Mouse (Mus musculus) layer of hippocampus, adult 8-10 months (tissue): ENCODE data around the gene Akap17b. TPM values are rescaled to one million over a fixed set of nuclear protein-coding genes. Genes with fewer than 3 reads are reported as not detected.
"Not testable (repeated sequence)": the region's sequence is repeated elsewhere in the genome, so short reads cannot be mapped to it uniquely, and the experiment has no call there.

Experiments used
- DNase-seq, 2 experiments: peaks; one replicate each; pipeline ENCODE4 v3.0.0; 2022; ENCODE audit warnings: low spot score in 2 of 2
- total RNA-seq, 4 experiments: library from RNA; stranded (reverse); gene quantifications; 2 replicates each; pipeline ENCODE4 v1.2.4; 2022

Gene Akap17b
- 10 to 100 TPM in 1 of 4 experiments, 1 to 10 TPM in 3; 9.4 to 11.0 (median 9.7) TPM for total RNA-seq

DNA sequence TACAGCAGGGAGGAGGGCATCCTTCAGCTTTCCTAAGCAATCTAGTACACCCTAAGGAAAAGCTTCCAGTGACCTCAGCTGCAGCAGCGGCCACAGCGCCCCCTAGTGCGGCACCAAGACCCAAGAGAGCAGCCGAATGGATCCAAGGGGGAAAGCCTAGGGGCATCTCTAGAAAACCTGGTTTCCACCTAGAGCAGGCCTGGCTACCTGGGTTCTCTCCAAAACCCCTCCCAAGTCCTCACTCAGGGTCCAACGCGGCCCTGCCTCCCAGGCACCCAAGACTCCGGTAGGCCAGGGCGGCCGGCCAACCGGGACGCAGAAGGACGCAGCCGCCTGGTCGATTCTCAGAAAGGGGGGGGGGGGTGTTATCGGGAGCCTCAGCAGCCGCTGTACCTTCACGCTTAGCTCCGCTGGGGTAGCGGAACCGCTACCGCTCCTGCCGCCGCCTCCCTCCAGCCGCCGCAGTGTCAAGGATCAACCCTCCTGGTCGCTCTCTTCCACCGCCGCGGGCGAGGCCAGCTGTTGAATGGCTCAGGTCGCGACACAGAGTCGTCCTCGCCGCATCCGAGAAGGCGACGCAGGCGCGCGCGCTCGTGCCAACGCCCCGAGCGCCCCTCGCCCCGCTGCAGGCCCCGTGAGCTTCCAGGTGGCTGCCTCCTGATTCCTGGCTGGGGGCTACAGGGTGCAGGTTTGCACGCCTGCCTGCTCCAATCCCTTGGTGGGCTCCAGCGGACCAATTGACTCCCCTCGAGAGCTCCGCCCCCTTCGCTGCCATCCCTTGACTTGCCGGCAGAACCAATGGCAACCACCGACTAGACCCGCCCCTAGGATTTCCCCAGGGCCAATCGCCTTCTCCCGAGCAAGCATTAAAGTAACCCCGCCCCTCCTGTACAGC, at the start of gene Akap17b:
Gene Akap17b (minus strand): TSS at position 739 of the 895 bp plus-strand sequence.
- peak; percentile 75 to 82 for DNase-seq

- DNase-seq, result no peak
Observed at GRCm38 (mm10) chrX:36691365-36691764, 46.2 kb upstream of the Akap17b start.

GRCm38 (mm10) chrX:36689655-36690054, 44.5 kb upstream of the Akap17b start:
- DNase-seq, result no peak

DNA sequence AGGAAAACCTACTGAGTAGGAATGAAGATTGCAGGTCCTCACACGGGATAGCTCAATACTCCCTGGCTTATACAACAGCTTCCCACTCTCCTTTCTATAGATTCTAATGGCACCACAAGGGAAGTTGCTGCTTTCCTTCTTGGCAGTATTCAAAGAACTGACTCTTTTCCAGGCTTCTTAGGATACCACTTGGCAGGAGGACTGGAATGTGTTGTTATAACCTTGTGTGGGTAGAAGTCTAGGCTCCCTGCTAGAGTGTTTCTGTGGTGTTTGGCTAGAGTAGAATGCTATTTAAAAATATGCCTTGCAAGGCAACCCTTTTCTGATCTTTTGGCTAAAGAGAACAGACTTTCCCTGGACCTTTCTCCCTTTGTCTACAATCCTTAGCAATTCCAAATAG, 31.6 kb upstream of the Akap17b start:
- DNase-seq, result no peak

GRCm38 (mm10) chrX:36672708-36673107, 27.5 kb upstream of the Akap17b start:
- no peak for DNase-seq

- DNase-seq, result peak; percentile 22 to 27
Observed at GRCm38 (mm10) chrX:36640046-36640445, 5.1 kb downstream of the Akap17b start.

GRCm38 (mm10) chrX:36630771-36631170, 14.4 kb downstream of the Akap17b start:
- no peak for DNase-seq

DNA sequence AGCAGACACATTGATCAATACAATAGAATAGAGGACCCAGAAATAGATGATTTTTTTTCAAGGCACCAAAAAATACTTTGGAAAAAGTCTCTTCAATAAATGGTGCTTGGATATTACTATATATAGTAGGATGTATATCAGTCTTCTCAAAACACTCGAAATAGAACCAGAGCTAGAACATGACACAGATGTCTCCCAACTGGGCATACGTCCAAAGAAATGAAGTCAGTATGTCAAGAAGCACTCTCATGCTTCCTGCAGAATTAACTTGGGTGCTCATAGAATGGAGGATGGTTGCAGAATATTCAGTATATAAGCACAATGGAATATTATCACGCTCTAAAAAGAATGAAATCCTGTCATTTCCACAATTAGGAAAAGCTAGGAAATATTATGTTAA, 17.1 kb downstream of the Akap17b start:
- no peak for DNase-seq

DNA sequence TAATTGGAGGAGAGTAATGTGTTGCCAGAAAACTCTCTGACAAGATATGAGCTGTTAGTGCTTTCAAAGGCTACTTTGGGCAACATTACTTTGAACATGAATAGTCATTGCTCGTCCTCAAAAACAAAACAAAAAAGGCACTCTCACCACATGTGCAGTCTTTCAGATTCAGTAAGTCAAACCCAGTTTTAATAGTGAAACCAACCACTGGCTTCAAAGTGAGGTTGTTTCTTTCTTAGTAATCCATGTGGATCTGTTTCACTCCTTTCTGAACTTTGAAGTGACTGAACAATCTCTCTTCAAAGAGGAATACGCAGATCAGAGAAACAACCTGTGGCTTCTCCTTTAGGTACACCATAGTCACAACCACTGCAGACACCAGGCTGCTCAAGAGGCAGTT, 36.1 kb downstream of the Akap17b start:
- no peak for DNase-seq

DNA sequence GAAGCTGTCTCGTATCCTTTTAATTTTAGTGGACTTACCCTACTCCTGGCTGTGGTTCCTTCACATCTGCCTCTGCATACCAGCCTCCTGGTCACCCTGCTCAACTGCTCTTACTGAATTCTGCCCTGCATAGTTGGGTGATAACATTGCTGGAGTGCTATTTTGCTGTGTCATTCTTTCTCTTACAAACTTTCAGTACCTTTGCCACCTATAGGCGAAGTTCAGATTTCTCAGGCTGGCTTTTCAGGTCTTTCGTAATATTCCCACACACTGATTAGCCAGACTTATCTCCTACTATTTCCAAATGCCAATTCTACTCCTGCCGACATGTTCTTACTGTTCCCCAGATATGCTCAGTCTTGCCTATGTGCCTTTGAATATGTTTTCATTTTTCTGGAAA, 41.2 kb downstream of the Akap17b start:
- no peak for DNase-seq

- DNase-seq, result no peak
Observed at GRCm38 (mm10) chrX:36602926-36603325, 42.3 kb downstream of the Akap17b start.

DNA sequence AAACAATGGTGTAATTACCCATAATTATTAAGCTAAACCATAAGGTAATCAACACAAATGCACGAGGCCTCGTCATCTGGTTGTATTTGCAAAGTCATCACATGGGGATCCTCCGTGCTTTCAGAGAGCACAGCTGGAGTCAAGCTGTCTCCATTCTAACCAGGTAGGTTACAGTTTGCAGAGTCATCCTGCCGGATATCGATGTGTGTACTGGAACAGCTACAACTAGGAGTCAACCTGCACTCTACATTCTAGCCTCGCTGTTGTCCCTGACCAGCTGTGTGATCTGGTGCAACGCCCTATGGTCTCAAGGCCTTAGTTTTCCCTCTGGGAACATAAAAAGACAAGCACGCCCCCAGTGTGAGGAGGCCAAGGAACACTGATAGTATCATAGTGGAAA, 45.1 kb downstream of the Akap17b start:
- DNase-seq, result no peak

DNA sequence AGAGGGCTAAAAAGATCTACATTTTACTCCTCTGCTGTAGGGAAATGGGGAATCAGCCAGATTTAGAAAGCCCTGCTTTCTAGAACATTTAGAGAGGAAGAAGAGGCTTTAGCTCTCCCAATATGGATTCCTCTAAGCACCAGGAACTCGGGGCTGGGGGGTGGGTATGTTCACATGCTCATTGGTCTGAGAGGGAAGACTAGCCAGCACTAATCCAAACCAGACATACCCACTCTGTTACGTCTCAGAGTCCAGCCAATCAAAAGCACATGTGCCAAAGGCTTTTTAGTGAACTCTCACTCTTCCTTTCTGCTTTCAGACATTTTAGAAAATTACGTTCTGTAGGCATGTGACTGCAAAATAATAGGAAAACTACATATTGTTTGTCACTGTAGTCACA, 45.5 kb downstream of the Akap17b start:
- no peak for DNase-seq

DNA sequence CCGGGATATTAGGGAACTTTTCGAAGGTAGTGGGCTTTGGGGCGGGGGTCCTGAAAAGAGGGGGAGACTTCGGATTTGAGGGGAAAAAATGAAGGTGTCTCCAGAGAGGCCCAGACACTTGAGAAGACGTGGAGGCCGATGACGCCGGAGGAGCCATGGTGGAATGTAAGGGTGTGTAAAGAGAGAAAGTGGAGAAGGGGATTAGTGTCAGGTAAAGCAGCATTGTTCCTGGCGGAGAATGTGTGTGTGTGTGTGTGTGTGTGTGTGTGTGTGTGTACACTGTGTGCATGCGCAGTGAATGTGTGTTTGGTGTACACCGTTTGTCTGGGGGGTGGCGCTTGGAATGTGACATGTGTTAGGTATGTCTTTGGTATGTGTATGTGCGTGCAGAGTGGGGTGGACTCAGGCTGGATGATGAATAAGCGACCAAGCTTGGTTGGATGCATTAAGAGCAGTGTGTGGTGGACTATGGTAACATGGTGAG, 46.3 kb downstream of the Akap17b start:
- no peak for DNase-seq

DNA sequence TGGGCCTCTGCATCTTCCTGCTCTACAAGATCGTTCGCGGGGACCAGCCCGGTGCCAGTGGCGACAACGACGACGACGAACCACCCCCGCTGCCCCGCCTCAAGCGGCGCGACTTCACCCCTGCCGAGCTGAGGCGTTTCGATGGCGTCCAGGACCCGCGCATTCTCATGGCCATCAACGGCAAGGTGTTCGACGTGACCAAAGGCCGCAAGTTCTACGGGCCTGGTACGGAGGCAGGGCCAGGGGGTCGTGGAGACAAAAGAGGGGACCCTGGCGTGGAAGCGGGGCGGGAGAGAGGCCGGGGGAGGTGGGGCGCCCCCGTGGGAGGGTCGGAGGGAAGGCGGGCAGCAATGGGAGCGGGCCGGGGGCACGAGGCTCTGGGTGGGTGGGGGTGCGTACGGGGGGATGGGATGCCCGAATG, 46.8 kb downstream of the Akap17b start:
- peak in 1 of 2 experiments; percentile 10 for DNase-seq

- peak; percentile 62 to 74 for DNase-seq
Observed at GRCm38 (mm10) chrX:36597707-36598389, 47.3 kb downstream of the Akap17b start, which contains the start of gene Pgrmc1. Gene Pgrmc1 (plus strand): TSS chrX:36598206.

DNA sequence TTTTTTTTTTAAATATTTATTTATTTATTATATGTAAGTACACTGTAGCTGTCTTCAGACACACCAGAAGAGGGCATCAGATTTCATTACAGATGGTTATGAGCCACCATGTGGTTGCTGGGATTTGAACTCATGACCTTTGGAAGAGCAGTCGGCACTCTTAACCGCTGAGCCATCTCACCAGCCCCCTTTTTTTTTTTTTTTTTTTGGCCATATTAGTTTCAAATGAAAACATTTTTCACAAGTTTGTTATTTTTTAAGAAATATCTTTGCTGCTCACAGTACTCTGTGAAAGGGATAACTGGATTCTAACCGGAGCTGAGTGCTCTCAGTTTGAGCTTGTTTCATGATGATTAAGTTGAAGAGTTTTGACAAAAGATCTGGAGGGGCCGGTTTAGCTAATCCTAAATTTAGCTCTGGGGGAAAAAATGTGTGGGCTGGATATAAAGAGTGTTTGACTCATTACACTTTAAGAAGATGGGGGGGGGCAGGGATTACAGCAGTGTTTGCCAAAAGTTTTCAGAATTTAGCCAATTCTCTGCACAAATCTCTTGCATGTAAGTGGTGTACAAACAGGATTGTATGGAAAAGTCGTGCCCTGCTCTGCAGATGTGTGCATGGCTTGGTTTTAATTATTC, 48.6 kb downstream of the Akap17b start:
- not testable (repeated sequence) for DNase-seq

DNA sequence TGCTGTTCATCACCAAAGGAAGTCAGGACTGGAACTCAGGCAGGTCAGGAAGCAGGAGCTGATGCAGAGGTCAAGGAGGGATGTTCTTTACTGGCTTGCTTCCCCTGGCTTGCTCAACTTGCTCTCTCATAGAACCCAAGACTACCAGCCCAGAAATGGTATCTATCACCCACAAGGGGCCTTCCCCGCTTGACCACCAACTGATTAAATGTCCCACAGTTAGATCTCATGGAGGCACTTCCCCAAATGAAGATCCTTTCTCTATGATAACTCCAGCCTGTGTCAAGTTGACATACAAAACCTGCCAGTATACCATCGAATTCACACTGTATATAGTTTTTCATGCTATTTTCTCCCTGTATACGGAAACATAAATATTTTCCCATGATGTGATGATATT, 49.9 kb downstream of the Akap17b start:
- DNase-seq, result no peak

DNA sequence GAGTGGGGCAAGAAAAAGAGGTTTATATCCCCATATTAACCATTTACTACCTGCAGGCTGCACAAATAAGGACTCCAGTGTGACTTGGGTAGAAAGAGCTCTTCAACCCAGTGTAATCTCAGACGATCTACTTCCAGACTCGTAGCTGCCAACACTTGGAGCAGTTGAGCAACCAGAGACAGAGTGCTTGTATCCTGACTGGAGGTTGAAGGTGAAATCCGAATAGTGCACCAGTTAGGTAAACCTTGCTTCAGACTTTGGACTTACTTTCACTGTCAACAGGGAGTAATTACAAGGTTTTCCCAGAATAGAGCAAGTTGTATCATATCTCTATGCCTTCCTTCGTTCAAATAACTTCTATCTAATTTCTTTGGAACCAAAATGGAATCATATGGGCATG, 53.7 kb downstream of the Akap17b start:
- DNase-seq, result no peak

GRCm38 (mm10) chrX:36591120-36591519, 54.1 kb downstream of the Akap17b start:
- no peak for DNase-seq

DNA sequence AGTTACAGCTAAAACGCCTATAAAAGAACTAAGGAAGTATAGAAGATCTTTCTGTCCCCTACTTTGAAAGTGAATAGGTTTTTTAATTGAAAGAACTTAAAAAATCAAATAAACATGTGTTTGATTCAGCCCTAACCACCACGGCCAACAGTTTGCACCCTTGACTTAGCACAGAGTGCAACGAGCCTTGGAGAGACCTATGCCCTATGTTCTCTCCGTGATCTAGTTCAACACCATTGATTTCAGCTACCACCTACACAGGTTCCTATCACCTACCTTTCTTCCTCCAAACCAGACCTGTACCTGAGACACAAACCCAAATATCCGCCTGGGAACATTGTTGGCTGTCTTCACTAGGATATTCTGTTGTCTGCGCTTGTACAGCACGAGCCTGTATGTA, 54.9 kb downstream of the Akap17b start:
- no peak for DNase-seq
